Mouse (Mus musculus) spleen, adult 2 months (tissue): Measurements from ENCODE around the gene Tbc1d2b. TPM values are rescaled to one million over a fixed set of nuclear protein-coding genes. Genes with fewer than 3 reads are reported as not detected.

Source experiments
- DNase-seq, 2 experiments: peaks; one replicate each; pipeline versions ENCODE4 v3.0.0 to v3.0.0-alpha.2; 2012 to 2021; ENCODE audit warnings: low spot score in 2 of 2, low read depth in 1 of 2
- H3K27ac ChIP-seq: fragments of 200-500 bp; 2 replicates; pipeline ENCODE4 v1.5.1; 2012; ENCODE audit warnings: low read length, inconsistent platforms; ENCODE audit not compliant: insufficient read depth
- H3K27me3 ChIP-seq: fragments of 200-500 bp; 2 replicates; pipeline ENCODE4 v1.6.1; 2012; ENCODE audit warnings: mild to moderate bottlenecking, moderate library complexity, low read length, inconsistent platforms; ENCODE audit not compliant: control insufficient read depth, insufficient read depth
- H3K36me3 ChIP-seq: fragments of 200-500 bp; 2 replicates; pipeline ENCODE4 v1.6.1; 2012; ENCODE audit warnings: mild to moderate bottlenecking, low read length, inconsistent platforms; ENCODE audit not compliant: control insufficient read depth, insufficient read depth
- H3K4me1 ChIP-seq: fragments of 200-500 bp; 2 replicates; pipeline ENCODE4 v1.6.1; 2011; ENCODE audit warnings: inconsistent platforms; ENCODE audit not compliant: control insufficient read depth, insufficient read depth, insufficient read length
- H3K4me3 ChIP-seq: fragments of 200-500 bp; 2 replicates; pipeline ENCODE4 v1.5.1; 2011; ENCODE audit warnings: mild to moderate bottlenecking, inconsistent platforms; ENCODE audit not compliant: insufficient read depth, insufficient read length; ENCODE audit errors: extremely low read depth
- CTCF ChIP-seq: fragments of 200-500 bp; IDR thresholded peaks from 2 replicates; pipeline ENCODE4 v1.5.1; 2011; ENCODE audit warnings: mild to moderate bottlenecking, inconsistent platforms; ENCODE audit not compliant: insufficient read depth, insufficient read length, insufficient replicate concordance; ENCODE audit errors: extremely low read depth
- POLR2A ChIP-seq: fragments of 200-500 bp; IDR thresholded peaks from 2 replicates; pipeline ENCODE4 v1.6.1; 2011; ENCODE audit warnings: low read depth, low read length, inconsistent platforms
- WGBS: fragments of 180-500 bp; shearing (Covaris S2); methylation state at CpG from one replicate; pipeline ENCODE4 v1.1.7; 2018; 5-methylcytosine and 5-hydroxymethylcytosine counted together
- polyA plus RNA-seq: library from polyadenylated mRNA; depleted of rRNA; stranded (reverse); fragments of >200 nt; gene quantifications from 2 replicates; pipeline ENCODE4 v1.2.3, GENCODE M21; 2012; rRNA removed

Tbc1d2b gene
- polyA plus RNA-seq, result 26.4 and 27.8 TPM in 2 replicates

- peak in 1 of 2 experiments; percentile 52 for DNase-seq
- TF ChIP-seq CTCF (no peak), POLR2A (no peak)
- Histone ChIP-seq H3K4me1 (peaks cover 2% of the 10 kb centered on the region; the same call in 1 of the 2 replicates), H3K27me3 (no peaks in the 10 kb centered on the region), H3K4me3 (peak within 1 kb of the TSS; percentile 84), H3K36me3 (no peaks in the 10 kb centered on the region), H3K27ac (peak within 1 kb of the TSS; percentile 81)
- WGBS, result 1% methylated on average over 71 of the region's 74 CpGs
Measured at GRCm38 (mm10) chr9:90270193-90270943, at the start of gene Tbc1d2b. Gene Tbc1d2b, minus strand, starts transcription at chr9:90270804.

GRCm38 (mm10) chr9:90316300-90316699 is 45.7 kb upstream of the Tbc1d2b start:
- Histone ChIP-seq H3K36me3 (no peaks in the 10 kb centered on the region), H3K4me3 (no peak overlapping the region), H3K4me1 (no peaks in the 10 kb centered on the region), H3K27me3 (no peaks in the 10 kb centered on the region), H3K27ac (no peak overlapping the region)
- TF ChIP-seq CTCF (no peak), POLR2A (no peak)
- 72% methylated on average over 5 of the region's 5 CpGs for WGBS
- DNase-seq, result no peak

- H3K4me3 ChIP-seq, result no peak overlapping the region
- H3K4me1 ChIP-seq, result no peaks in the 10 kb centered on the region
- no peaks in the 10 kb centered on the region for H3K36me3 ChIP-seq
- TF ChIP-seq POLR2A (no peak), CTCF (no peak)
- WGBS, result 91% methylated on average over 11 of the region's 11 CpGs
- no peak for DNase-seq
- no peak overlapping the region for H3K27ac ChIP-seq
- no peaks in the 10 kb centered on the region for H3K27me3 ChIP-seq
Measured at GRCm38 (mm10) chr9:90315662-90316061, 45.1 kb upstream of the Tbc1d2b start.

- Histone ChIP-seq H3K4me3 (no peak overlapping the region), H3K27me3 (no peaks in the 10 kb centered on the region), H3K36me3 (no peaks in the 10 kb centered on the region), H3K27ac (no peak overlapping the region), H3K4me1 (no peaks in the 10 kb centered on the region)
- no peak for DNase-seq
- TF ChIP-seq POLR2A (no peak), CTCF (no peak)
- WGBS, result 95% methylated on average over 2 of the region's 2 CpGs
Measured at GRCm38 (mm10) chr9:90304254-90304653, 33.6 kb upstream of the Tbc1d2b start.

GRCm38 (mm10) chr9:90303101-90303835 is 32.7 kb upstream of the Tbc1d2b start:
- no peak overlapping the region for H3K4me3 ChIP-seq
- no peak for TF ChIP-seq POLR2A
- no peak for TF ChIP-seq CTCF
- H3K36me3 ChIP-seq, result no peaks in the 10 kb centered on the region
- H3K27me3 ChIP-seq, result no peaks in the 10 kb centered on the region
- H3K4me1 ChIP-seq, result no peaks in the 10 kb centered on the region
- WGBS, result 77% methylated on average over 2 of the region's 2 CpGs
- H3K27ac ChIP-seq, result no peak overlapping the region
- DNase-seq, result no peak

- Histone ChIP-seq H3K27ac (no peak overlapping the region), H3K27me3 (no peaks in the 10 kb centered on the region), H3K36me3 (no peaks in the 10 kb centered on the region), H3K4me1 (no peaks in the 10 kb centered on the region), H3K4me3 (no peak overlapping the region)
- no peak for TF ChIP-seq POLR2A
- no peak for TF ChIP-seq CTCF
- 91% methylated on average over 4 of the region's 4 CpGs for WGBS
- DNase-seq, result no peak
Measured at GRCm38 (mm10) chr9:90302670-90303069, 32.1 kb upstream of the Tbc1d2b start.
